Mouse (Mus musculus) gonadal fat pad, adult 2 months (tissue): ENCODE data around the gene Trp53. TPM values are rescaled to one million over a fixed set of nuclear protein-coding genes. Genes with fewer than 3 reads are reported as not detected.

Experiments
- DNase-seq: peaks from one replicate; pipeline ENCODE4 v3.0.0-alpha.2; 2012; ENCODE audit warnings: low read depth
- polyA plus RNA-seq: library from polyadenylated mRNA; depleted of rRNA; stranded (reverse); fragments of >200 nt; gene quantifications from 2 replicates; pipeline ENCODE4 v1.2.3, GENCODE M21; 2012

Trp53 gene
- polyA plus RNA-seq, 1 experiment = 62.0 TPM

GRCm38 (mm10) chr11:69560896-69561854 lies 19.0 kb upstream of the Trp53 start:
- DNase-seq = no peak

GRCm38 (mm10) chr11:69563373-69563772 lies 16.8 kb upstream of the Trp53 start:
- no peak for DNase-seq

- DNase-seq = no peak
Observed at GRCm38 (mm10) chr11:69564391-69564790, 15.8 kb upstream of the Trp53 start.

DNA sequence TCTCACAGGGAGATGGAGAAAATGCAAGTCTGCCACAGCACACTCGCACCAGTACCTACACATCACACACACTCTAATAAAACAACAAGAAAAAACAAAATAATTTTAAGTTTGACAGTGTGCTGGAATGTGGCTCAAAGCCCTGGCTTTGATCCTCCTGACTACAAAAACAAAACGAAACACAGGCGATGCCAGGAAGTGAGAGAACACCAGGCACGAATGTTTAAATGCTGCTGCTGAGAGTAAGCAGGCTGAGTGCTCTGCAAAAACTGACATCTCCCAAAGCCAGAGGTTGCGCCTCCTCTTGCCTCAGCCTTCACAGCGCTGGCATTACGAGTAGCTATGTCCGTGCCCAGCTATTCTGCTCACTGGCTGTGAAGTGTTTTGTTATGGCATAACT lies 15.0 kb upstream of the Trp53 start:
- no peak for DNase-seq

DNA sequence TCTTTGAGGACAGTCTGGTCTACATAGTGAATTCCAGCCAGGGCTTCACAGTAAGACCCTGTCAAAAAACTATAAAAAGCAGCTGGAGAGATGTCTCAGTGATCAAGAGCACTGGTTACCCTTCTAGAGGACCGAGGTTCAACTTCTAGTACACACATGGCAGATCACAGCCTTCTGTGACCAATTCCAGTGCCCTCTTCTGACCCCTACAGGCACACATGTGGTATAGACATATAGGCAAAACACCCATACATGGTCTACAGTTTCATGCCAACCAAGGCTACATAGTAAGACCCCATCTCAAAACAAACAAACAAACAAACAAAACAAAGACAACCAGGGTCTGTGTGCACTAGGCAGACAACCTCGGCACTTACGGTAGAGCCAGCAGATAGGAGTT lies 4.9 kb upstream of the Trp53 start:
- no peak for DNase-seq

DNA sequence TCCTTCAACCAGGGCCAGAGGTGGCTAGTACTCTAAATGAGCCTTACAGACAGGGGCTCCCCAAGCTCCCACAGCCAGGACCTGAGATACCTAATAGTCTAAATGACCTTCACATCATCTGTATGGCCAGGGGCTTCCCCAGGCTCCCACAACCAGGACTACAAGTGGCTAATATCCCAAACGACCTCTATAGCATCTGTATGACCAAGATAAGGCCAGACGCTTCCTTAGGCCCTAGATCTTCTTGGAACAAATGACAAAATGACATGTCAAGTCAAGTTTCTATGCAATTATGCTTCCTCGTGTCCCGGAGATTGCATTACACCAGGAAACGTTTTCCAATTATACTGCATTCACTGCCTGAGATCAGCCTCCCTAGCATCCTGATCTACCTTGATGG lies 3.9 kb upstream of the Trp53 start:
- no peak for DNase-seq

DNA sequence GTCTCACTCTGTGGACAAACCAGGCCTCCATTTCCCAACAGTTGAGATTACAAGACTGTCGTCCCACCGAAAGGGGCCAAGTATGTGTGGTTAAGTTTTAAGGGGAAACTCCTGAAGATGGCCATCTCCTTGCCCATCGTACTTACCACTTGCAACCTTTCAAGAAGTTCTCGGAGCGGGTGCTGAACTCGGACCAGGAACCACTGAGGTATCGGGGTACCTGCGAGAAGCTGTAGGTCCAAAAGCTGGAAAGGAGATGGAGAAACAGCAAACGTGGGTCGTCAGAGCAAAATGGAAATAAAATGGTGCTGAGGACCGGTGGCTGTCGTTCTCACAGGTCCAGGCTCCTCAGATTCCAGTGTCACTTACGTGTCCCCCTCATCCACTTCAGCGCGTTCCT lies 1.9 kb upstream of the Trp53 start:
- no peak for DNase-seq

- DNase-seq = peak; percentile 95
Observed at GRCm38 (mm10) chr11:69579128-69580017, 786 bp upstream of the Trp53 start.

- no peak for DNase-seq
Observed at GRCm38 (mm10) chr11:69580572-69581146, 500 bp downstream of the Trp53 start.

GRCm38 (mm10) chr11:69581147-69581688 lies 1.1 kb downstream of the Trp53 start:
- peak; percentile 70 for DNase-seq

DNA sequence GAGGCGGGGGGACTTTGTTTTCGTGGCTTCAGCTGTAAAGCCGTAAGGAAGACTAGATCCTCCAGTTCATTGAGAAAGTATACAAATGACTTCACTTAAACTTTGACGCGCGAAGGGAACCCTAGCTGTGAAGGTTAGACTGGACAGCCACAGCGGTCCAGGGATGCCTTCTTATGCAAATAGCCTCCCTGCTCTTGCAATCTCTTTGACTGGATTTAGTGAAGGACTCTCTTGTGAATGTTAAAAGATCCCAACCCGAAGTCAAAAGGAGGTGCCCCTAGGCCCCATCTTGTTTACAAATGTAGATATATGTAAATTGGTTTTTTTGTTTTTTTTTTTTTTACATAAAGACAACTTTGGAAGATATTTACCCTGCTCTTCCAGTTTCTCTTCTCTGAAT lies 1.7 kb downstream of the Trp53 start:
- DNase-seq = no peak

DNA sequence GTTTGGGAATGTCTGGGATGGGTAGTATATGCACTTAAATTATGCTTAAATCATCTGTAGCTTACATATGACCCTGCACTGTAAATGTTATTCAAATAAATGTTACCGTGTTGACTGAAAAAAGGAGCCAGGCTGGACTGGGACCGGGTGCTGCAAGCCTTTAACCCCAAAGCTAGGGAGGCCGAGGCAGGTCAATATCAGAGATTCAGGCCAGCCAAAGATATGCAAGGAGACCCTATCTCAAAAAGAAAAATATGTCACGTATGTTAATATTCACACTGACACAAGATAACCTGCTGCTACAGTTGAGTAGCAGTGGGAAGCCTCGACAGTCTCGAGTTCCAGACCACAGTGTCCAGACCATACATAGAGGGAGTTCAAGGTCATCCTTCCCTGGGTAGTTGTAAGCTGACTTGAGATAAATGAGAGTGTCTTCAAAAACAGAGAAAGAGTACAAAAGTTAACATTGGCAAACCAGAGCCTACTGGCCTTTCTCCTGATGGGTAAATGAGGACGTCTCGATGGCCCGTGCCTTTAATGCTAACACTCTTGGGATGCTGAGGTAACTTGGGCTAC lies 2.2 kb downstream of the Trp53 start:
- DNase-seq = no peak

GRCm38 (mm10) chr11:69584008-69584407 lies 3.8 kb downstream of the Trp53 start:
- no peak for DNase-seq

- no peak for DNase-seq
Observed at GRCm38 (mm10) chr11:69584937-69585336, 4.8 kb downstream of the Trp53 start.

DNA sequence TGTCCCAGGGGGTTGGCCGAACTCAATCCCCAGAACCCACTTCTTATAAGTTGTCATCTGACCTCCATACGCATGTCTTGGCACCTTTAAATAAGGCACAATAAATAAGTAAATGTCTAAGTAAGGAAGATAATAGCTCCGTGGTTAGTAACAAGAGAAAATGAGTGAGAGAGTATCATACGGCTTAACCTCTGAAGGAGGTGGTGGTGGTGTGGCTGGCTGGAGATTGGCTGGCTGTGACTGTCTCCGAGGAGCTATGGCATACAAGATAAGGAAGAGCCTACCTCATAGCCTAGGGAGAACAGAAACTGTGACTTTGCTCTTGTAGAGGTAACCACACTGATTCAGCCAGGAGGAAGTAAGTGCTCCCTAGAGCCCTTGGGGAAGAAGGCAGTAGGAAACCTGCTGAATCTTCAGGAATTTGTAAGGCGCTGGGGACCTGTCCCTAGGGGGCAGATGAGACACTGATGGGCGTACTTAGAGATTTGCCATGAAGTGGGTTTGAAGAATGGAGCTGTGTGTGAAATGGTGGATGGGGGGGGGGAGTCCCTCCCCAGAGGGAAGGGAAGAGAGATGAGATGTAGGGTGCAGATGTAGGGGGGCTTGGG lies 5.7 kb downstream of the Trp53 start:
- DNase-seq = no peak

DNA sequence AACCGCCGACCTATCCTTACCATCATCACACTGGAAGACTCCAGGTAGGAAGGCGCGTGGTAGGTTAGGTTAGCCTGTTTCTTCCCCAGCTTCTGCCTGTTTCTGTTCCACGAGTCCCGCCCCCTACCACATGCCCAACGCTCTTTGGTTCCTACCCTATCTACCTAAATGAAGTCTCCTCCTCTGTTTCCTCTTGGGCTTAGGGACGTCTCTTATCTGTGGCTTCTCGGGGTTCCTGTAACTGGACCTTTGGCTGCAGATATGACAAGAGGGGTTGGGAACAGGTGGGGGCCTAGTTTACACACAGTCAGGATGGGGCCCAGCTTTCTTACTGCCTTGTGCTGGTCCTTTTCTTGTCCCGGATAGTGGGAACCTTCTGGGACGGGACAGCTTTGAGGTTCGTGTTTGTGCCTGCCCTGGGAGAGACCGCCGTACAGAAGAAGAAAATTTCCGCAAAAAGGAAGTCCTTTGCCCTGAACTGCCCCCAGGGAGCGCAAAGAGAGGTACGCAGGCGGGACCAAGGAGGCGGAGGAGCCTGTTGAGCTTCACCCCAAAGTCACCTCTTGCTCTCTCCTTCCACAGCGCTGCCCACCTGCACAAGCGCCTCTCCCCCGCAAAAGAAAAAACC lies 9.2 kb downstream of the Trp53 start:
- DNase-seq = no peak

- no peak for DNase-seq
Observed at GRCm38 (mm10) chr11:69590622-69591021, 10.5 kb downstream of the Trp53 start.

GRCm38 (mm10) chr11:69591424-69591823 lies 11.3 kb downstream of the Trp53 start:
- DNase-seq = no peak

DNA sequence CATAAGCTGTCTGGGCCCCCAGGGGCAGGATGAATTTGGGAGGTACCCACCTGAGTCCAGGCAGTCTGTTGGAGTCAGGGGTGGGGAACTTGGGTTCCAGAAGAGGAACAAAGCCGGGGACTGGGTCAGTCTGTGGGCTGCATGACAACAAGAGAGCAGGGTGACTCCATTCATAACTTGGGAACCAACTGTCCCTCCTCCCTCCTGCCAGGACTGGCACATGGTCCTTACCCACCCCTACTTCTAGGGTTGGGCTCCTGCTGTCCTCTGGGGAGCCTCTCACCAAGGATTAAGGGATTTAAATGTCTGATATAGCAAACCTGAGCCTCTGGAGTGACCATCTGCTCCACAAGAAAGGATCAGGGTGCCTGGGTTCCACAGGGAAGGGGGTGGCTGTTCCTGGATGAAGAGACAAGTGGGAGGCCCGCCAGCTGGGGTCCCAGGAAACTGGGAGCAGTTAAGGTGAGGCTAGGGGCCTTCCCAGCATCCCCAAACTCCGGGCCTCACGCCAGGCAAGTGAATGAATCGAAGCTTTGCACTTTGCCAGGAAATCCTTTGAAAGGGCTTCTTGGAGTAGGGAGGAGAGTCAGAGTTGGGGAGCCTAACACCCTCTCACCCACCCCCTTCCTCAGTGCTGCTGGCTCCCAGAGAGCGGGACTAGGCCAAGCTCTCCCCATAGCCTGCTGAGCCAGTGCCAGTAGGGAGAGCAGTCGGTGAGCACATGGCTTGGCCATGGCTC lies 11.9 kb downstream of the Trp53 start:
- DNase-seq = no peak

DNA sequence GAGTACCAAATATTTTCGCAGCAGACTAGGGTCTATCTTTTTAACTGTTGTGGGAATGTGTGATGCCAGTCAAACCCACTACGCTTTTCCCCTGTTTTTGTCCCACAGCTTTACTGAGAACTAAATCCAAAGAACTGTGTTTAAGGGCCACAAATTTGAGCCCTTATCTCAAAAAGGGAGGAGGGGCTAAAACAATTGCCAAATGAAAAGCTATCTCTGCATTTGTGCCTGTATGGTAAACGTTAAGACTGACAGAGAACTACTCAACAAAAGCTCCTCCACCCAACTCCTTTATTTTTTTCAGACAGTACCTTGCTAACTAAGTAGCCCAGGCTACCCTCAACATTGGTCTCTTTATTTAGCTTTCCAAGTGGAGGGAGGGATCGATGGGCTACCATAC lies 12.6 kb downstream of the Trp53 start:
- no peak for DNase-seq
